Mouse (Mus musculus): ENCODE results near the gene Acp6. TPM values are rescaled to one million over a fixed set of nuclear protein-coding genes. Genes with fewer than 3 reads are reported as not detected.

Acp6 gene
- polyA plus RNA-seq, 1 experiment from 2014 or later, result 19.0 TPM

DNA sequence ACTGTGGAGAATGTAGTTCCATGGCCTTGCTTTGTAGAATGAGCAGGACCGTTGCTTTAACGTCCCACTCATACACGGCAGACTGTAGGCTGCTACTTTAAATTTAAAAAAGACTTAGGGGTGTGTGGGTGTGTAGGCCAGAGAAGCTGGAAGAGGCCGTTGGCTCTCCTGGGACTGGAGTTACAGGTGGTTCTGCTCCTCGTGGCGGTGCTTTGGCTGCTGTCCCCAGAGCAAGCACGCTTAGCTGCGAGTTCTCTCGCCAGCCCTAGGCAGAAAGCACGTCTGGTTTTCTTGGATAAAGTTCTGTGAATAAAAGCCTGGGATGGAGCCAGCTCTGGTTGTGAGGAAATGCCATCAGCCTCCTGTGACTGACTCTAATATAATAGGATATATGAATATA, 2.3 kb downstream of the Acp6 start:
- Histone ChIP-seq H3K9ac (replicated peaks) (no peak overlapping the region), H3K27ac (no peak overlapping the region), H3K36me3 (no peaks in the 10 kb centered on the region), H3K4me3 (replicated peaks) (no peak overlapping the region), H3K27me3 (no peaks in the 10 kb centered on the region), H3K4me1 (replicated peaks) (peaks cover 19% of the 10 kb centered on the region), H3K4me2 (replicated peaks) (no peak overlapping the region), H3K9me3 (no peaks in the 10 kb centered on the region)
- no peak for ATAC-seq
- WGBS, result 69% methylated on average over 10 of the region's 10 CpGs

- no peak for ATAC-seq
Observed at GRCm38 (mm10) chr3:97161773-97162172, 3.2 kb downstream of the Acp6 start.

DNA sequence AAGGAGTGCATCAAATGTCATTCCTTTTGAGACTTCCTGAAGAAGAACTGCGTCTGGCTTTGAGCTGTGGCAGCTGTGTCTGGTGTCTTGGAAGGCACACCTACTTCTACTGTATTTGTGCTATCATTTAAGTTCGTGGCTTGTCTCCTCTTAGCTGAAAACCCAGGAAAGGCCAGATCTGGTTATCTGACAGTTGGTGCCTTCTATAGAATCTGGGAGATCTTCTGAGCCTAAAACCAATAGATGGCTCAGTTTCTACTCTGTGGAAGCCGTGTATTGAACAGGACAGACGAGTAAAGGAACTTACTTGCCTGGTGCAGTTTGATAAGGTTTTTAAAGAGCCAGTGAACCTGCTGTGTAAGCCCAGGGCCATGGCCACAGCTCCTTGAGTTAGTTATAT, 5.9 kb downstream of the Acp6 start:
- Histone ChIP-seq H3K27ac (no peak overlapping the region), H3K36me3 (no peaks in the 10 kb centered on the region), H3K9me3 (no peaks in the 10 kb centered on the region), H3K27me3 (no peaks in the 10 kb centered on the region), H3K4me2 (replicated peaks) (no peak overlapping the region), H3K9ac (replicated peaks) (no peak overlapping the region), H3K4me3 (replicated peaks) (no peak overlapping the region), H3K4me1 (replicated peaks) (peaks cover 14% of the 10 kb centered on the region)
- 89% methylated on average over 4 of the region's 4 CpGs for WGBS
- no peak for ATAC-seq

More at GRCm38 (mm10) chr3:97161773-97162172, 3.2 kb downstream of the Acp6 start:
- Histone ChIP-seq H3K9me3 (no peaks in the 10 kb centered on the region), H3K27ac (no peak overlapping the region), H3K4me3 (replicated peaks) (no peak overlapping the region), H3K4me1 (replicated peaks) (peaks cover 19% of the 10 kb centered on the region), H3K27me3 (no peaks in the 10 kb centered on the region), H3K9ac (replicated peaks) (no peak overlapping the region), H3K4me2 (replicated peaks) (no peak overlapping the region), H3K36me3 (no peaks in the 10 kb centered on the region)
- WGBS, result 58% methylated on average over 4 of the region's 4 CpGs

- ATAC-seq, result no peak
- H3K9me3 ChIP-seq, result no peaks in the 10 kb centered on the region
- WGBS, result 88% methylated on average over 4 of the region's 4 CpGs
Observed at GRCm38 (mm10) chr3:97167126-97167525, 8.5 kb downstream of the Acp6 start.

DNA sequence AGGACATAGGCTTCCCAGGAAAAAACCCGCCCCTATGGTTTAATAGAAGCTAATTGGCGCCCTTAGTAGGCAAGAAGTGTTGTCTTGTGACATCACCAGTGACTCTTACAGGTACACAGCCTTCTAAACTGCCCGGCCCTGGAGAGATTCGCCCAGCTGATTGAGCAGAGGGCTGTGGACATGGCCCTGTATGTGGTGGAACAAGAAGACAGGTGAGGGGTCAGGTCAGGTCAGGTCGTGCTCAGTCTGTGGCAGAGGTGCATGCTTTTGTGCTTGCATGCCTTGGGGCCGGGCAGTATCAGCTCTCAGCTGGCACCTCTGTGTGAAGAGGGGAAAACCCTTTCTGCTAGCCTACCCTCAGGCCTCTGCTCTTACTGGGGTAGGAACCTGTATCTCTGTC, 13.0 kb downstream of the Acp6 start:
- no peaks in the 10 kb centered on the region for H3K9me3 ChIP-seq
- no peaks in the 10 kb centered on the region for H3K36me3 ChIP-seq
- H3K4me1 ChIP-seq (replicated peaks), result no peaks in the 10 kb centered on the region
- ATAC-seq, result no peak
- no peak overlapping the region for H3K4me3 ChIP-seq (replicated peaks)
- no peaks in the 10 kb centered on the region for H3K27me3 ChIP-seq
- WGBS, result 83% methylated on average over 6 of the region's 6 CpGs
- H3K27ac ChIP-seq, result no peak overlapping the region
- no peak overlapping the region for H3K4me2 ChIP-seq (replicated peaks)
- H3K9ac ChIP-seq (replicated peaks), result no peak overlapping the region

More at GRCm38 (mm10) chr3:97167126-97167525, 8.5 kb downstream of the Acp6 start:
- Histone ChIP-seq H3K27ac (no peak overlapping the region), H3K27me3 (no peaks in the 10 kb centered on the region), H3K36me3 (no peaks in the 10 kb centered on the region), H3K4me1 (replicated peaks) (no peaks in the 10 kb centered on the region), H3K4me3 (replicated peaks) (no peak overlapping the region), H3K9ac (replicated peaks) (no peak overlapping the region), H3K4me2 (replicated peaks) (no peak overlapping the region)

- Histone ChIP-seq H3K9me3 (no peaks in the 10 kb centered on the region), H3K4me2 (replicated peaks) (no peak overlapping the region), H3K27ac (no peak overlapping the region), H3K9ac (replicated peaks) (no peak overlapping the region), H3K36me3 (no peaks in the 10 kb centered on the region), H3K27me3 (no peaks in the 10 kb centered on the region), H3K4me3 (replicated peaks) (no peak overlapping the region), H3K4me1 (replicated peaks) (no peaks in the 10 kb centered on the region)
- 74% methylated on average over 9 of the region's 9 CpGs for WGBS
- ATAC-seq, result no peak
Observed at GRCm38 (mm10) chr3:97172231-97172630, 13.7 kb downstream of the Acp6 start.

DNA sequence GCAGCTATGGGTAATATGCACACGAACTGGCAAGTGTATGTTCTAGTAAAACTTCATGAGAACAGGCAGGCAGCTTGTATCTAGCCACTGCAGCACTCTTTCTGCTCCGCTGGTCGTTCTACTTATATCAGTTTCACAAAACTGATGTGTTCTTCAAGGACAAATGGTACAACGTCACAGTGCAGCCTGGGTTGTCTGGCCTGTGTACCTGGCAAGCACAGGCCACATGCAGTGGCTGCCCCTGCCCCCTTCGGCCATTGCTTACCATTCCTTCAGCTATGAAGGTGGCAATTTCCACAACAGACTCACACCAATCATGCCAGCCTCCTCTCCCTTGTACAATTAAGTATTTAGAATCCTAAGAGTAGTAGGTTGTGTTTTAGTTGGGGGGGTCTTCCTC, 14.1 kb downstream of the Acp6 start:
- no peaks in the 10 kb centered on the region for H3K27me3 ChIP-seq
- H3K4me2 ChIP-seq (replicated peaks), result no peak overlapping the region
- H3K9ac ChIP-seq (replicated peaks), result no peak overlapping the region
- no peak overlapping the region for H3K4me3 ChIP-seq (replicated peaks)
- H3K4me1 ChIP-seq (replicated peaks), result no peaks in the 10 kb centered on the region
- ATAC-seq, result no peak
- no peaks in the 10 kb centered on the region for H3K36me3 ChIP-seq
- H3K9me3 ChIP-seq, result no peaks in the 10 kb centered on the region
- H3K27ac ChIP-seq, result no peak overlapping the region
- WGBS, result 83% methylated on average over 5 of the region's 5 CpGs

GRCm38 (mm10) chr3:97178885-97179284, 20.3 kb downstream of the Acp6 start:
- no peaks in the 10 kb centered on the region for H3K9me3 ChIP-seq
- H3K27ac ChIP-seq, result no peak overlapping the region
- H3K4me2 ChIP-seq (replicated peaks), result no peak overlapping the region
- H3K27me3 ChIP-seq, result no peaks in the 10 kb centered on the region
- no peak overlapping the region for H3K4me3 ChIP-seq (replicated peaks)
- no peak for ATAC-seq
- 84% methylated on average over 6 of the region's 6 CpGs for WGBS
- peaks cover 7% of the 10 kb centered on the region; the same call in 1 of the 2 replicates for H3K4me1 ChIP-seq (replicated peaks)
- no peak overlapping the region for H3K9ac ChIP-seq (replicated peaks)
- no peaks in the 10 kb centered on the region for H3K36me3 ChIP-seq

GRCm38 (mm10) chr3:97180527-97180926, 21.9 kb downstream of the Acp6 start:
- H3K4me1 ChIP-seq (replicated peaks), result peaks cover 10% of the 10 kb centered on the region; the same call in 1 of the 2 replicates
- no peaks in the 10 kb centered on the region for H3K27me3 ChIP-seq
- H3K27ac ChIP-seq, result peak overlapping the region; percentile 41; the same call in 1 of the 2 replicates
- H3K4me2 ChIP-seq (replicated peaks), result no peak overlapping the region
- no peaks in the 10 kb centered on the region for H3K36me3 ChIP-seq
- H3K9ac ChIP-seq (replicated peaks), result 0 out of 2 replicates have a peak overlapping the region, but pooled peaks have one; percentile 8
- no peaks in the 10 kb centered on the region for H3K9me3 ChIP-seq
- 49% methylated on average over 6 of the region's 6 CpGs for WGBS
- no peak overlapping the region for H3K4me3 ChIP-seq (replicated peaks)
- ATAC-seq, result no peak

- Histone ChIP-seq H3K4me2 (replicated peaks) (no peak overlapping the region), H3K9me3 (no peaks in the 10 kb centered on the region), H3K9ac (replicated peaks) (no peak overlapping the region), H3K27ac (no peak overlapping the region), H3K36me3 (no peaks in the 10 kb centered on the region), H3K27me3 (no peaks in the 10 kb centered on the region), H3K4me1 (replicated peaks) (peaks cover 10% of the 10 kb centered on the region; the same call in 1 of the 2 replicates), H3K4me3 (replicated peaks) (no peak overlapping the region)
- ATAC-seq, result no peak
- WGBS, result 51% methylated on average over 3 of the region's 3 CpGs
Observed at GRCm38 (mm10) chr3:97183810-97184209, 25.2 kb downstream of the Acp6 start.

GRCm38 (mm10) chr3:97185098-97185860, 26.7 kb downstream of the Acp6 start:
- Histone ChIP-seq H3K9me3 (no peaks in the 10 kb centered on the region), H3K36me3 (no peaks in the 10 kb centered on the region), H3K4me1 (replicated peaks) (peaks cover 5% of the 10 kb centered on the region; the same call in 1 of the 2 replicates), H3K27ac (no peak overlapping the region), H3K4me3 (replicated peaks) (no peak overlapping the region), H3K9ac (replicated peaks) (no peak overlapping the region), H3K4me2 (replicated peaks) (no peak overlapping the region), H3K27me3 (no peaks in the 10 kb centered on the region)
- ATAC-seq, result peak; percentile 44; the same call in 1 of the 2 replicates
- 43% methylated on average over 10 of the region's 10 CpGs for WGBS

DNA sequence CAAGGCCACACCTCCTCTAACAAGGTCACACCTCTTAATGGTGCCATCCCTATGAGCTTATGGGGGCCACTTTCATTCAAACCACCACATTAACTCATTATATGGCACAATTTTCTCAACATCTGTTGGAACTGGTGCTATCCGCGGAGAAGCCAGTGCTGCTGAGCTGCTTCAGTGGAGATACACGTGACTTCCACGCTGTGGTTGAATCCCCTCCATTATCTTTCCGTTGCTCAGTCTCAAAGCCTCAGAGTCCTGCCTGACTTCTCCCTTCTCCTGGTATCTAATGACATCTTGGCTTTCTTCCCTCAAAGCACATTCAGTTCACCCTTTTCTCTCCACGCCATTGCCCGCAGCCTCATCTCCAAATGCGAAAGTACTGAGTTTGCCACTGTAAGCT, 38.0 kb downstream of the Acp6 start:
- Histone ChIP-seq H3K9me3 (no peaks in the 10 kb centered on the region), H3K36me3 (no peaks in the 10 kb centered on the region), H3K27me3 (no peaks in the 10 kb centered on the region), H3K4me3 (replicated peaks) (no peak overlapping the region), H3K4me1 (replicated peaks) (peaks cover 16% of the 10 kb centered on the region), H3K27ac (no peak overlapping the region), H3K9ac (replicated peaks) (no peak overlapping the region), H3K4me2 (replicated peaks) (no peak overlapping the region)
- 88% methylated on average over 8 of the region's 8 CpGs for WGBS
- no peak for ATAC-seq

GRCm38 (mm10) chr3:97199261-97199660, 40.7 kb downstream of the Acp6 start:
- H3K4me1 ChIP-seq (replicated peaks), result peaks cover 16% of the 10 kb centered on the region
- H3K27ac ChIP-seq, result no peak overlapping the region
- no peaks in the 10 kb centered on the region for H3K9me3 ChIP-seq
- 30% methylated on average over 4 of the region's 4 CpGs for WGBS
- no peaks in the 10 kb centered on the region for H3K27me3 ChIP-seq
- H3K36me3 ChIP-seq, result peaks cover 14% of the 10 kb centered on the region
- no peak overlapping the region for H3K9ac ChIP-seq (replicated peaks)
- no peak for ATAC-seq
- no peak overlapping the region for H3K4me3 ChIP-seq (replicated peaks)
- no peak overlapping the region for H3K4me2 ChIP-seq (replicated peaks)

Measured in midbrain, embryonic 13.5 days (tissue).